Mouse (Mus musculus) A20 (cell line): Measurements from ENCODE around the gene Sec11a.
A peak's percentile ranks its signal among the peaks of the same experiment; 100 is the strongest.

Source experiments
- DNase-seq: peaks from one replicate; pipeline ENCODE4 v3.0.0-alpha.2; 2011; ENCODE audit warnings: low read depth, low spot score

The Sec11a gene

DNA sequence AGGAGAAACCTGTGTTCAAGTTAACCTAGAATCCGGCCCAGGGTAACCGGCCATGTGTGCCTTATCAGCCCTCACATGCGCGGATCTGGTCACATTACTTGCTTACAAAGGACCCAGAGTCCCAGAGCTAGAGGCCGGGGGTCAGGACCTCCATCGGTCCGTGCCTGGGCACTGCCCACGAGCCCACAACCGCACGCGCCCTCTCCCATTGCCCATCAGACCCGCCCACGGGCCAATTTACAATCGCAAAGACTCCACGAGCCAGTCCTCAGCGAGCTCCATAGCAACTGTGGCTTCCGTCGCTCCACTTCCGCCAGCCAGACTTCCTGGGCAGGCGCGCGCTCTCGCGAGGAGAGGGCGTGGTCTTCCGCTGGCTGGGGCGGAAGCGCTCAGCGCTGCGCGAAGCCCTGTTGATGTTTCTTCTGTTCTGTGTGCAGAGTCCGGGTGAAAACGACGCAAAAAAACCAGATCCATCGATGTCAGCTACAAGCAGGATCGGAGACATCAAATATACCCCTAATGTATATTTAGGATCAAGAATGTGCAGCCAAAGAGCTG is 46.6 kb downstream of the Sec11a start, which contains the start of gene Wdr73:
Gene Wdr73, minus strand, starts transcription at position 326 of the 558 bp plus-strand sequence.
- DNase-seq, result peak; percentile 92

DNA sequence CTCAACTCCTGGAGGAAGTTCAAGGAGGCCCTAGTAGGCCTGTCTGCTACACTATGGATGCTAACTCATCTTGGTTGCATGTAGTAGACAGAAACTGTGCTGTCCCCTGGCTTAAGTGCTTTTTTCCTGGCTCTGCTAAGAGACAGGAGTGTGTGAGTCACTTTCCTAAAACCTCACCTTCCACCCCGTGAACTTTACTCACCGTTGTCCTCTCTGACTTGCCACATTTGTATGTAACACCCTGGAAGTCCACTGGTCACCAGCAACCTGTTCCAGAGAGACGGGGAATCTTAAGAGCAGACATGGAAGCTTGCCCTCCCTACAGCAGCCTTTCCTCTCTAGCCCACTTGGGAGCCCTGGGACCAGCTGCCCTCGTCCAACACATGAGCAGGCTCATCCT is 49.9 kb downstream of the Sec11a start:
- DNase-seq, result no peak

GRCm38 (mm10) chr7:80897134-80897533 is 50.4 kb downstream of the Sec11a start:
- no peak for DNase-seq

DNA sequence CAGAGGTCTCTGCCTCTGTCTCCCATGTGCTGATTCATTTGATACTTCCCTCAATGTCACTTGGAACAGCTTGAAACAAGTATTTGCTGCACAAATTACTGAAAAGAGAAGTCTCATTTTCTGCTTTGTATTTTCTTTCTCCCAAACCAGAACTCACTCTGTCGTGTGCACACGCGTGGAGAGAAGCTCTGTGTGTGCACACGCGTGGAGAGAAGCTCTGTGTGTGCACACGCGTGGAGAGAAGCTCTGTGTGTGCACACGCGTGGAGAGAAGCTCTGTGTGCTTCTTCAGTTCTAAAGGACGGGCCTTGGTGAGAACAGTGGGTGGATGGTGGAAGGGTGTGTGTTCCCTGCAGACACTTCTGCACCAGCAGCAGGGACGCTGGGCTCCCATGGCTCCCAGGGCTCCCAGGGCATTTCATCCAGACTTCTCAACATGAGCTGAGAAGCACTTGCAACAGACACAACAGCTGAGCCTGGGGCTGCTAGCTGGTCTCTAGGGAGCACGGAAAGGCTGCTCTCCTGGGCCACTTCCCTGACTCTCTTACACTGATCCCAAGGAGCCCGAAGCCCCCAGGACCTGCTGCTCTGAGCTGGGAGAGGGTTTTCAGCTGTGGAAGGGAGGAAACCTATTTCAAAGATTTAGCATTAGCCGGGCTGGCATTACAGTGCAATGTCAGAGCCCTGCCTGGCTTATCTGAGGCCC is 52.6 kb downstream of the Sec11a start:
- no peak for DNase-seq

- DNase-seq, result no peak
Measured at GRCm38 (mm10) chr7:80894196-80894595, 53.4 kb downstream of the Sec11a start.

DNA sequence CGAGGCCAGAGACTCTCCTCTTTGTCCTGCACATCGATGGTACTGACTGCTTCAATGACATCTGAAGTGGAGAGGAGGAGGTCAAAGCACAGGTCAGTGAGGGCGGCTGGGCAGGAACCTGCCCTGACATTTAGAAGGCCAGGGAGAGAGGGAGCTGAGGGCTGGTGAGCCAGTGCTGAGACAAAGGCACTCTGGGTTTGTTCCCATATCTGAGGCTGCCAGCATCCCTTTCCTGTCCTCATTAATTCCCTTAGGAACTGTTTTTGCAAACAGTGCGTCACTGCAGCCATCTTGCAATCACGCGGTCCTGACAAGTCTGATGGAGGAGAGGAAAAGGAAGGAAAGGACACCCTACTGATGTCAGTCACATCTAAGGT is 53.8 kb downstream of the Sec11a start:
- no peak for DNase-seq

DNA sequence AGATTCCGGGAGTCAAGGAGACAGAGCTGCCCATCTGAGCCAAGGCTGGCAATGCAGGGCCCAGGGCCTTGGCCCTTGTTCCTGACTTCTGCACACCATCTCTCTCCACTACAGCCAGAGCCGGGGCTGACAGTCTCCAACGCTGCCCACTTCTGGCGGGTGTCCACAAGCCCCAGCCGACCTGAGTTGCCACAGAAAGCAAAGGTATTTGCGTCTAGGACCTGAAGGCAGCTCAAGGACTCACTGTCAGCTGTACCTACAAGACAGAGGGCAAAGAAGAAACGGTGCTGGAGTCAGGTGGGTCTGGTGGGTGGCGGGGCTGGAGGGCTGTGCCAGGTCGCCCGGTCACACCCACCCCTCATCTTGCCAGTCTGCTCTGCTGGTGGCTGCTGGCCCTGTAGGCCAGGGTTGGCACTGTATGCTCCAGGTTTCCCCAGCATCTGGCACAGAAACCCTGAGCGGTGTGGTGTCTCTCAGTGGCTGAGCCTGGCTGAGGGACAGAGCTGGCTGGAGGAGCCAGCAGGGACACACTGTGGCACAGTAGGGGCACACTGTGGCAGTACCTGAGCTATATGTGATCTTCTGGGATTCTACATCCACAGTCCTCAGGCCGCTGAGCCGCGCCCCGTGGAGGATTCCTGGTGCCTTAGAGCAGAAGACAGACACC is 54.4 kb downstream of the Sec11a start:
- DNase-seq, result no peak

DNA sequence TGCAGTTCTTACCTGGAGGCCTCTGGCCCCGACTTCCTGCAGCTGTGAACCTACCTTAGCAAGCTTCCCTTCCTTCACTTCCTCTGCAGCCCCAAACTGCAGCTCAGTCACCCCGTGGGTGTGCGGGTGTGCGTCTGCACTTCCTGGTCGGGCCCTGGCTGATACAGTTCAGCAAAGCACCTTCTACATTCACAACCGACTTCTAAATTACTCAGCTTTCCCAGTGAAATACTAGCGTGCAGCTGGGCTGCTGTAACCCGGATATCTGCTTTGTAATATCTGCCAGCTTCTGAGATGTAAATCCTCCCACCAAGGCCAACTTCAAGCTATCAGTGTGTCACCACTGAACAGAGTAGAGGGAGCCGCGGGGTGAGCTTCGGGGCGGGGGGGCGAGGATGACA is 57.7 kb downstream of the Sec11a start:
- DNase-seq, result peak; percentile 66

GRCm38 (mm10) chr7:80889021-80889511 is 58.5 kb downstream of the Sec11a start:
- DNase-seq, result no peak

DNA sequence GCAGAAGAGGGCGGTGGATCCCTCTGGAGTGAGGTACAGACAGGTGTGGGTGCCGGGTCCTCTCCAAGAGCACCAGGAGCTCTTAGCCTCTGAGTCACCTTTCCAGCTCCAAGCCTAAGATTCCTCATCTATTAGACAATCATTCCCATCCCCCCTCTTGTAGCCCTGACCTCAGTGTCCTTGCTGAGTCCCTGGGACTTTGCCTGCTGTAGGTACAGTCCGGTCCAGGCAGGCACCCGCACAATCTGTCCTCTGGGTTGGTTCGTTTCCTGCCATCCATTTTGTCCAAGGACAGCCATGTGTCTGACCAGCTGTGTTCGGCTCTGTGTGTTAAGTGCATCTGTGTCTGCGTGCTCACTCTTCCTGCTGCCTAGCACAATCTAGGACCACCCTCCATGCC is 59.0 kb downstream of the Sec11a start:
- DNase-seq, result no peak

DNA sequence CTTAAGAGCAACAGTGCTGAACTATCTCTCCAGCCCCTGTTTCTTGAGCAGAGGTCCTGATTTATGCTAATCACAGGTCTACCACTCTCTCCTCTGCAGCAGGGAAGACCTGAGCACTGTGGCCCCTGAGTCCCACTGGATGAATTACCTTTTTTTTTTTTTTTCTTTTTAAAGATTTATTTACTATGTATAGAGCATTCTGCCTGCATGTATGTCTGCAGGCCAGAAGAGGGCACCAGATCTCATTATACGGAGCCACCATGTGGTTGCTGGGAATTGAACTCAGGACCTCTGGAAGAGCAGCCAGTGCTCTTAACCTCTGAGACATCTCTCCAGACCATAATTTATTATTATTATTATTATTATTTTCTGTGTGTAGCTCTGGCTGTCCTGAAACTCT is 61.9 kb downstream of the Sec11a start:
- peak; percentile 42 for DNase-seq

- peak; percentile 96 for DNase-seq
Measured at GRCm38 (mm10) chr7:80882830-80883505, 64.6 kb downstream of the Sec11a start.

DNA sequence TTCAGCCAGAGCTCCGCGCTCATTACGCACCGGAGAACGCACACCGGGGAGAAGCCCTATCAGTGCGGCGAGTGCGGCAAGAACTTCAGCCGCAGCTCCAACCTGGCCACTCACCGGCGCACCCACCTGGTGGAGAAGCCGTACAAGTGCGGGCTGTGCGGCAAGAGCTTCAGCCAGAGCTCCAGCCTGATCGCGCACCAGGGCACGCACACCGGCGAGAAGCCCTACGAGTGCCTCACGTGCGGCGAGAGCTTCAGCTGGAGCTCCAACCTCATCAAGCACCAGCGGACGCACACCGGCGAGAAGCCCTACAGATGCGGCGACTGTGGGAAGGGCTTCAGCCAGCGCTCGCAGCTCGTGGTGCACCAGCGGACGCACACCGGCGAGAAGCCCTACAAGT is 71.9 kb downstream of the Sec11a start:
- no peak for DNase-seq

- no peak for DNase-seq
Measured at GRCm38 (mm10) chr7:80873631-80874030, 73.9 kb downstream of the Sec11a start.

DNA sequence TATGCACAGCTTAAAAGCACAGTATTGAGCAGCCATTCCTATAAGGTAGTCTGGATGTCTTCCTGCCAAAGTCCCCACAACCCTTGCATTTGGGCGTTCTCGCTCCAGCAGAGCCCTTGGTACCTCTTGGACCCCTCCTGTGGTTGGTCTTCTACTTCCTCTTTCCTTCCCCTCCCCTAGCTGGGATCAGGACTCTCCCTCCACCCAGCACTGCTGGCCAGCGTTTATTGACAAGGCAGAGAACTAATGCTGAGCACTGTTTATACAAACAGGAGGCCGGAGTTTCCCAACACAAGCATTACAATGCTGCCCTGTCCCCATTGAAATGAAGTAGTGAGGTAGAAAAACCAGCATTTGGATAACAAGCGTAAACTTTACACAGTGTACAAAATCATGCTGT is 74.5 kb downstream of the Sec11a start:
- DNase-seq, result no peak

DNA sequence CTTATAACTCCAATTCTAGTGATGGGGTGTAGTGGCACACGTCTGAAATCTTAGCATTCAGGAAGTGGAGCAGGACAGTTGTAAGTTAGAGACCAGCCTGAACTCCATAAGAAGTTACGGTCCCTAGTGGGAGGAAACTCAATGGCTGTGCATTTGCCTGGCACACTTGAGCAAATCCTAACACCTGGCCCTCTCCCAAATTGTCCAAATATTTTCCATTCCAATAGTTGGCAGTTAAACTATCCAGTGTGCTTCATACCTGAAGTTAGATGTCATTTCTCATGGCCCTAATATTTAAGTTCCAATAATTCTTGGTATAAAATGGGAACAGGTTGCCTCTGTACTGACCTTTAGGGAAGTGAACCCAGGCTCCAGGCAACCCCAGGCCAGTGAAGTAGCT is 78.9 kb downstream of the Sec11a start:
- no peak for DNase-seq

GRCm38 (mm10) chr7:80866514-80867147 is 80.9 kb downstream of the Sec11a start:
- DNase-seq, result no peak

- no peak for DNase-seq
Measured at GRCm38 (mm10) chr7:80865521-80865920, 82.1 kb downstream of the Sec11a start.

GRCm38 (mm10) chr7:80864831-80865230 is 82.7 kb downstream of the Sec11a start:
- no peak for DNase-seq

- DNase-seq, result no peak
Measured at GRCm38 (mm10) chr7:80864151-80864550, 83.4 kb downstream of the Sec11a start.

DNA sequence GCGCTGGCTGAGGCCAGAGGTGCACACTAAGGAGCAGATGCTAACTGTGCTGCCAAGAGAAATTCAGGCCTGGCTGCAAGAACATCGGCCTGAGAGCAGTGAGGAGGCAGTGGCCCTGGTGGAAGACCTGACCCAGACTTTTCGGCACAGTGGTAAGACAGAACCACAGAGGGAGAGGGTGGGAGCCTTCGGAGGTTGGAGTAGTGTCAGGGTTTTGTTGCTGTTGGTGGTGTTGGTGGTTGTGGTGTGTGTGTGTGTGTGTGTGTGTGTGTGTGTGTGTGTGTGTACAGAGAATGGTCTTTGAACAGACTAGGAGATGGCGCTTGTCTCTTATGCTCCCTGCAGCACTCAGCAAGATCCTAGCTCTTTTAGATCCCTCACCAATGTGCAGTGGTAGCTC is 84.1 kb downstream of the Sec11a start:
- no peak for DNase-seq

- DNase-seq, result no peak
Measured at GRCm38 (mm10) chr7:80862475-80862874, 85.1 kb downstream of the Sec11a start.
